Mouse (Mus musculus): ENCODE results near the gene Sh3bp4. TPM values are rescaled to one million over a fixed set of nuclear protein-coding genes. Genes with fewer than 3 reads are reported as not detected.

Gene Sh3bp4
- polyA plus RNA-seq, 1 experiment, result 1.4 TPM

DNA sequence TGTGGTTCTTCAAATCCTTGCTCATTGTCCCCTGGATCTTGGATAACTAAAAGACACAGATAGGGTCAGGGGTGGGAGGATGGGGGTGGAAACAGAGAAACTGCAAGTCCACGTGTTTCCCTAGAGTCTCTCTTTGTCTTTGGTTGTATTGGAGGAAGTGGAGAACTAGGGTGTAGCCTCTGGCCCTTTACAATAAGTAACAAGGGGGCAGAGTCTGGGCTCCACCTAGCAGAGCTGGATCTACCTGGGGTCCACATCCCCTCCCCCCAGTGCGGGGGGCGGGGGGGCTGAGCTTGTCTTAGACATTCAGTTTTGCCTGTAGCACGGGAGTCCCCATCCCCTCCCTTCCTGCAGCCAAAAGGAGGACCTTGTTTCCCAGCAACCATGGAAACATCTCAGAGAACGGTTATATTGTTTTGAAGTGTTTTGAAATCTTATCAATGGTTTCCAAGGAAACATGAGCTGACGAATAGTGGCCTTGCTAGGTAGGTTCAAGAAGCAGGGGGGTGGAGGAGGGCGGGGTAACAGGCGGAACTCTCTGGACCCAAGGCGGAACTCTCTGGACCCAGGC, 113.1 kb downstream of the Sh3bp4 start:
- TF ChIP-seq POLR2A (IDR thresholded peaks at IDR 0.05; ENCODE audit: borderline replicate concordance, control insufficient read depth, low read depth, low read length) (no peak), CTCF (IDR thresholded peaks at IDR 0.05; ENCODE audit: control insufficient read depth, insufficient read depth, low read length) (no peak)
- no peak overlapping the region for H3K27ac ChIP-seq (ENCODE audit: control insufficient read depth, insufficient read depth, low read depth, low read length, poor library complexity)
- no peaks in the 10 kb centered on the region for H3K4me1 ChIP-seq (ENCODE audit: control insufficient read depth, insufficient read depth, low read length)
- H3K4me3 ChIP-seq (replicated peaks; ENCODE audit: control insufficient read depth, low read depth, low read length), result no peak overlapping the region
- 23% methylated on average over 9 of the region's 9 CpGs for WGBS

DNA sequence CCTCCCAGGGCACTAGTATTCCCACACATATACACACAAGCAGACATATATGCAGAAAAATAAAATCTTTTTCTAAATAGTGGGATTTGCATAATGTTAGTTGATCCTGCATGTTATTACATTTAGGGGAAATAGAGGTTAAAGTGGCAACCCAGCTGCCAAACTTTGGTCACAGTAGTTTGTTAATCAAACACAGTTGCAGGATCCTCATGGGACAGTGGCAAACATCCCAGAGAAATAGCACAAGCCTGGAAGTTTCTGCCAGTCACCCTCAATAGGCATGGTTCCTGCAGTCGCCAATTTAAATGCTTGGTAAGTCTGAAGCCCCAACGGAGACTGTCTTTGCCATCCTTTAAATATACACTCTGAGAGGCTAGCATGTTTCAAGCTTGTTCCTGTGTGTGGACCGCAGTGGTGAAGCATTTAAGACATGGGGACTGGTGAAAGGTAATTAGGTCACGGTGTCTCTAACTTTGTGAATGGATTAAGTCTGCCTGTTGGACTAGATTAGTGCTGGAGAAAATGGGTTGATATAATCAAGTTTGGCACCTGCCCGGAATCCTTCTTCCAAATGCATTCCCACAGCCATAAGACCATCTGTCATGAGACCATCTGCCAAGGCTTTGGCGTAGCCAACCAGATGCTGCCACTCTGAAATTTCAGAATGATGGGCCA, 114.0 kb downstream of the Sh3bp4 start:
- Histone ChIP-seq H3K4me3 (replicated peaks; ENCODE audit: control insufficient read depth, low read depth, low read length) (no peak overlapping the region), H3K4me1 (ENCODE audit: control insufficient read depth, insufficient read depth, low read length) (no peaks in the 10 kb centered on the region), H3K27ac (ENCODE audit: control insufficient read depth, insufficient read depth, low read depth, low read length, poor library complexity) (no peak overlapping the region)
- WGBS, result 83% methylated on average over 6 of the region's 6 CpGs
- no peak for TF ChIP-seq CTCF (IDR thresholded peaks at IDR 0.05; ENCODE audit: control insufficient read depth, insufficient read depth, low read length)
- no peak for TF ChIP-seq POLR2A (IDR thresholded peaks at IDR 0.05; ENCODE audit: borderline replicate concordance, control insufficient read depth, low read depth, low read length)

- Histone ChIP-seq H3K4me3 (replicated peaks; ENCODE audit: control insufficient read depth, low read depth, low read length) (no peak overlapping the region), H3K27ac (ENCODE audit: control insufficient read depth, insufficient read depth, low read depth, low read length, poor library complexity) (no peak overlapping the region), H3K4me1 (ENCODE audit: control insufficient read depth, insufficient read depth, low read length) (no peaks in the 10 kb centered on the region)
- TF ChIP-seq CTCF (IDR thresholded peaks at IDR 0.05; ENCODE audit: control insufficient read depth, insufficient read depth, low read length), result no peak
- TF ChIP-seq POLR2A (IDR thresholded peaks at IDR 0.05; ENCODE audit: borderline replicate concordance, control insufficient read depth, low read depth, low read length), result no peak
These were observed 114.6 kb downstream of the Sh3bp4 start for GRCm38 (mm10) chr1:89184839-89185238.

DNA sequence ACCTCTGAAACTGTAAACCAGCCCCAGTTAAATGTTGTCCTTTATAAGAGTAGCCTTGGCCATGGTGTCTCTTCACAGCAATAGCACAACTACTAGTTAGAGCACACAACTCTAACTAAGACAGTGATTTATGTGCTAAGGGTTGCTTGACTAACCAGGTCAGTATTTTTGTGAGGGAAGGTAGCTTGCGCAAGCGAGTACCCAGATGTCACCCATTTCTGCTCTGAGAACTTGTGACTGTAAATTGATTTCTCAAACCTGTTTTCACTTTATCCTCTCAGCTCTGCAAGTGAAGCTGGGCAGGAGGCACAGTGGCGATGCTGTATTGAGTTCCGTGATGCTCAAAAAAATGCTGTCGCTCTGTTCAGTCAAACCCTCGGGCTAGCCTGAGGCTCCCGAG, 117.2 kb downstream of the Sh3bp4 start:
- H3K4me3 ChIP-seq (replicated peaks; ENCODE audit: control insufficient read depth, low read depth, low read length), result no peak overlapping the region
- TF ChIP-seq CTCF (IDR thresholded peaks at IDR 0.05; ENCODE audit: control insufficient read depth, insufficient read depth, low read length) (no peak), POLR2A (IDR thresholded peaks at IDR 0.05; ENCODE audit: borderline replicate concordance, control insufficient read depth, low read depth, low read length) (no peak)
- WGBS, result 86% methylated on average over 7 of the region's 7 CpGs
- no peak overlapping the region for H3K27ac ChIP-seq (ENCODE audit: control insufficient read depth, insufficient read depth, low read depth, low read length, poor library complexity)
- no peaks in the 10 kb centered on the region for H3K4me1 ChIP-seq (ENCODE audit: control insufficient read depth, insufficient read depth, low read length)

DNA sequence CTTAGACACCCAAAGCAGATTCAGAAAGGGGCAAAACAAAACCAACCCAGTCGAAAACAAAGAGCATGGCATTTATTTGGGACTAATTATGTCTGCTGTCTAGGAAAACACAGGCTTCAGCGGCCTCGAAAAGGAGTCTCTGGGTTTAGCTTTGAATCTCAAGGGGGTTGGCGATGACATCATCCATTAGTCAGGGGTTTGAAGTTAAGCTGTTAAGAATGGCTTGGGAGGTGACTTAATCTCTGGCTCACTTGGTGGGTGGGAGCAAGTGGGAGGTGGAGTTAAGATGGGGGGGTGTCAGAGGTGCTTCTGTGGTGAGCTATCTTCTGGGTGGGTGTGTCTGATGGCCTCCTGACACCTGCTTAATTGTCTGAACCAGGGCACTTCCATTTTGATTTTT, 117.9 kb downstream of the Sh3bp4 start:
- H3K4me1 ChIP-seq (ENCODE audit: control insufficient read depth, insufficient read depth, low read length), result no peaks in the 10 kb centered on the region
- no peak for TF ChIP-seq CTCF (IDR thresholded peaks at IDR 0.05; ENCODE audit: control insufficient read depth, insufficient read depth, low read length)
- TF ChIP-seq POLR2A (IDR thresholded peaks at IDR 0.05; ENCODE audit: borderline replicate concordance, control insufficient read depth, low read depth, low read length), result no peak
- no peak overlapping the region for H3K4me3 ChIP-seq (replicated peaks; ENCODE audit: control insufficient read depth, low read depth, low read length)
- no peak overlapping the region for H3K27ac ChIP-seq (ENCODE audit: control insufficient read depth, insufficient read depth, low read depth, low read length, poor library complexity)
- 65% methylated on average over 4 of the region's 4 CpGs for WGBS

DNA sequence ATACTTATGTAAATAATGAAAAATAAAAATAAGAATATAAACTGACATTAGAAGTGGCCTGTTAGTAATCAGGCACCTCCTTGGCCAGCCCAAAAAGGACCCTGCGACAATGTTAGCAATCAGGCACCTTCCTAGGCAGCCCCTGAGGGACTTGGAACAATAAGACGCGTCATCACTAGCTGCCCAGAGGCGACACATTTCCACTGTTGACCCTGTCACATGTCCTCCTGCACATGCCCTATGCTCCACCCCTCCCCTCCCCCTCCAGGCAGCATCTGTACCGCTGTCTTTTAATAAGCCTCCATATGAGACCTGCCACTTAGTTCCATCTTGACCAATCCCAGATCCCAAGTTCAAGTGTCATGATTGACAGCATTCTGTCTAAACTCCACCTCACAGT, 119.0 kb downstream of the Sh3bp4 start:
- no peak overlapping the region for H3K27ac ChIP-seq (ENCODE audit: control insufficient read depth, insufficient read depth, low read depth, low read length, poor library complexity)
- 79% methylated on average over 5 of the region's 5 CpGs for WGBS
- no peak for TF ChIP-seq CTCF (IDR thresholded peaks at IDR 0.05; ENCODE audit: control insufficient read depth, insufficient read depth, low read length)
- no peaks in the 10 kb centered on the region for H3K4me1 ChIP-seq (ENCODE audit: control insufficient read depth, insufficient read depth, low read length)
- H3K4me3 ChIP-seq (replicated peaks; ENCODE audit: control insufficient read depth, low read depth, low read length), result no peak overlapping the region

DNA sequence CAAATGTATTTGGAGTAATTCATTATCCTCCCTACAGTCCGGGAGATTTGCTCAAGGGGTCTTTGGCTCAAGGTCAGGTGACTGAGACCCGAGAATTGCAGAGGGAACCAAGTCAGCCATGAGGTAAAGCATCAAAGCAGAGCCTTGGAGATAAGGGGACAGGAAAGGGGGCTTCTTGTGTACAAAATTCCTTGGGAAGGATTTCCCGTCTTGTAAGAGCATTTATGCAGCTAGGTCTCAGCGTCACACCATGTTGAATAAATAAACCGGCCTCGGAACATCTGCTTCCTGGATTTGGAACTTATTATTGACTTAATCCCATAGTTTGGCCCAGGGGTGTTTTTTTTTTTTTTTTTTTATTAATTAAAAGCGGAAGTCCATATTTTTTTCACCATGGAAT, 120.4 kb downstream of the Sh3bp4 start:
- 74% methylated on average over 7 of the region's 7 CpGs for WGBS
- no peak overlapping the region for H3K27ac ChIP-seq (ENCODE audit: control insufficient read depth, insufficient read depth, low read depth, low read length, poor library complexity)
- no peak for TF ChIP-seq CTCF (IDR thresholded peaks at IDR 0.05; ENCODE audit: control insufficient read depth, insufficient read depth, low read length)

GRCm38 (mm10) chr1:89191127-89191740, 121.0 kb downstream of the Sh3bp4 start:
- 34% methylated on average over 11 of the region's 11 CpGs for WGBS

More for the DNA sequence above, 120.4 kb downstream of the Sh3bp4 start:
- no peak overlapping the region for H3K4me3 ChIP-seq (replicated peaks; ENCODE audit: control insufficient read depth, low read depth, low read length)
- no peaks in the 10 kb centered on the region for H3K4me1 ChIP-seq (ENCODE audit: control insufficient read depth, insufficient read depth, low read length)

More at GRCm38 (mm10) chr1:89191127-89191740, 121.0 kb downstream of the Sh3bp4 start:
- no peak overlapping the region for H3K27ac ChIP-seq (ENCODE audit: control insufficient read depth, insufficient read depth, low read depth, low read length, poor library complexity)
- peak; percentile 43 for TF ChIP-seq CTCF (IDR thresholded peaks at IDR 0.05; ENCODE audit: control insufficient read depth, insufficient read depth, low read length)
- no peak for TF ChIP-seq POLR2A (IDR thresholded peaks at IDR 0.05; ENCODE audit: borderline replicate concordance, control insufficient read depth, low read depth, low read length)
- H3K4me3 ChIP-seq (replicated peaks; ENCODE audit: control insufficient read depth, low read depth, low read length), result no peak overlapping the region
- no peaks in the 10 kb centered on the region for H3K4me1 ChIP-seq (ENCODE audit: control insufficient read depth, insufficient read depth, low read length)

Measured in bone marrow, adult 2 months (tissue).